Mouse (Mus musculus) midbrain, embryonic 12.5 days (tissue): ENCODE data around the gene Tac2. TPM values are rescaled to one million over a fixed set of nuclear protein-coding genes. Genes with fewer than 3 reads are reported as not detected.
A peak's percentile ranks its signal among the peaks of the same experiment; 100 is the strongest.
"Not testable (repeated sequence)": the region's sequence is repeated elsewhere in the genome, so short reads cannot be mapped to it uniquely, and the experiment has no call there.

ENCODE experiments used
- ATAC-seq: fragments of 200-750 bp; cut with Nextera tagmentation; 2 replicates; pipeline ENCODE4 v1.8.0; 2017; ENCODE audit warnings: low read depth, moderate TSS enrichment, moderate library complexity; ENCODE audit not compliant: low FRiP score
- H3K27ac ChIP-seq: fragments of 300-500 bp; sonication (generic); replicated peaks from 2 replicates; pipeline ENCODE4 v1.5.1; 2016; ENCODE audit warnings: mild to moderate bottlenecking
- H3K27me3 ChIP-seq: fragments of 300-500 bp; sonication (generic); 2 replicates; pipeline ENCODE4 v1.6.1; 2016; ENCODE audit warnings: mild to moderate bottlenecking
- H3K36me3 ChIP-seq: fragments of 300-500 bp; sonication (generic); 2 replicates; pipeline ENCODE4 v1.6.1; 2016
- H3K4me1 ChIP-seq: fragments of 300-500 bp; sonication (generic); 2 replicates; pipeline ENCODE4 v1.6.1; 2016
- H3K4me2 ChIP-seq: fragments of 300-500 bp; sonication (generic); replicated peaks from 2 replicates; pipeline ENCODE4 v1.6.1; 2016; ENCODE audit warnings: mild to moderate bottlenecking, moderate library complexity
- H3K4me3 ChIP-seq: fragments of 300-500 bp; sonication (generic); 2 replicates; pipeline ENCODE4 v1.5.1; 2016; ENCODE audit warnings: mild to moderate bottlenecking
- H3K9ac ChIP-seq: fragments of 300-500 bp; sonication (generic); replicated peaks from 2 replicates; pipeline ENCODE4 v1.6.1; 2016; ENCODE audit warnings: mild to moderate bottlenecking, moderate library complexity
- H3K9me3 ChIP-seq: fragments of 300-500 bp; sonication (generic); 2 replicates; pipeline ENCODE4 v1.6.1; 2016; ENCODE audit warnings: mild to moderate bottlenecking
- WGBS: fragments of 180-500 bp; shearing (Covaris S2); methylation state at CpG from one replicate; pipeline ENCODE4 v1.1.7; 2016; 5-methylcytosine and 5-hydroxymethylcytosine counted together
- polyA plus RNA-seq: library from polyadenylated mRNA; unstranded; fragments of >200 nt; fragmentation: Nextera tagmentation; extraction: Ambion mirVana; gene quantifications from 2 replicates; pipeline ENCODE4 v1.2.1, GENCODE M21; 2016

Gene Tac2
- polyA plus RNA-seq, 1 experiment from 2014 or later: not detected

- no peak for ATAC-seq
- Histone ChIP-seq H3K36me3 (peaks cover 61% of the 10 kb centered on the region), H3K9me3 (no peaks in the 10 kb centered on the region), H3K9ac (no peak overlapping the region), H3K4me2 (no peak overlapping the region), H3K4me3 (no peak overlapping the region), H3K27me3 (no peaks in the 10 kb centered on the region), H3K4me1 (peaks cover 8% of the 10 kb centered on the region; the same call in 1 of the 2 replicates), H3K27ac (no peak overlapping the region)
- WGBS: 95% methylated on average over 8 of the region's 8 CpGs
Measured at GRCm38 (mm10) chr10:127747254-127747653, 23.0 kb downstream of the Tac2 start.

- Histone ChIP-seq H3K27ac (no peak overlapping the region), H3K27me3 (no peaks in the 10 kb centered on the region), H3K9me3 (no peaks in the 10 kb centered on the region), H3K36me3 (peaks cover 43% of the 10 kb centered on the region), H3K4me3 (no peak overlapping the region), H3K9ac (no peak overlapping the region), H3K4me2 (no peak overlapping the region; the same call in 1 of the 2 replicates), H3K4me1 (peaks cover 8% of the 10 kb centered on the region; the same call in 1 of the 2 replicates)
- ATAC-seq: no peak
- WGBS: 11% methylated on average over 7 of the region's 8 CpGs
Measured at GRCm38 (mm10) chr10:127748847-127749612, 24.8 kb downstream of the Tac2 start.

GRCm38 (mm10) chr10:127750136-127750777, 26.0 kb downstream of the Tac2 start:
- H3K4me3 ChIP-seq: peak overlapping the region; percentile 27
- no peak overlapping the region for H3K9ac ChIP-seq

GRCm38 (mm10) chr10:127751548-127751947, 27.3 kb downstream of the Tac2 start, which contains the start of gene Gpr182:
TSS of gene Gpr182 (minus strand) at chr10:127751732.
- no peak within 1 kb of the TSS for H3K27ac ChIP-seq
- ATAC-seq: no peak

More at GRCm38 (mm10) chr10:127750136-127750777, 26.0 kb downstream of the Tac2 start:
- Histone ChIP-seq H3K4me1 (peaks cover 8% of the 10 kb centered on the region; the same call in 1 of the 2 replicates), H3K36me3 (peaks cover 31% of the 10 kb centered on the region), H3K9me3 (no peaks in the 10 kb centered on the region), H3K4me2 (peak overlapping the region; percentile 38), H3K27me3 (no peaks in the 10 kb centered on the region), H3K27ac (no peak overlapping the region)
- WGBS: 54% methylated on average over 24 of the region's 24 CpGs
- ATAC-seq: no peak

GRCm38 (mm10) chr10:127754566-127755166, 30.4 kb downstream of the Tac2 start:
- Histone ChIP-seq H3K4me2 (no peak overlapping the region), H3K9ac (no peak overlapping the region), H3K27ac (no peak overlapping the region), H3K9me3 (no peaks in the 10 kb centered on the region), H3K4me3 (no peak overlapping the region), H3K27me3 (no peaks in the 10 kb centered on the region), H3K36me3 (no peaks in the 10 kb centered on the region), H3K4me1 (0 out of 2 replicates have a peak, but pooled peaks cover under 1% of the 10 kb centered on the region)
- no peak for ATAC-seq
- 81% methylated on average over 6 of the region's 6 CpGs for WGBS

More at GRCm38 (mm10) chr10:127751548-127751947, 27.3 kb downstream of the Tac2 start, which contains the start of gene Gpr182:
- peaks cover 8% of the 10 kb centered on the region; the same call in 1 of the 2 replicates for H3K4me1 ChIP-seq
- peak within 1 kb of the TSS; percentile 38; the same call in 1 of the 2 replicates for H3K4me2 ChIP-seq
- 63% methylated on average over 8 of the region's 8 CpGs for WGBS
- peaks cover 18% of the 10 kb centered on the region for H3K36me3 ChIP-seq
- no peak within 1 kb of the TSS for H3K9ac ChIP-seq
- no peaks in the 10 kb centered on the region for H3K27me3 ChIP-seq
- no peak within 1 kb of the TSS; the same call in 1 of the 2 replicates for H3K4me3 ChIP-seq
- no peaks in the 10 kb centered on the region for H3K9me3 ChIP-seq

GRCm38 (mm10) chr10:127755246-127755645, 31.0 kb downstream of the Tac2 start:
- WGBS: 86% methylated on average over 3 of the region's 3 CpGs
- Histone ChIP-seq H3K27me3 (no peaks in the 10 kb centered on the region), H3K27ac (no peak overlapping the region), H3K36me3 (no peaks in the 10 kb centered on the region), H3K9ac (no peak overlapping the region), H3K4me3 (no peak overlapping the region), H3K4me1 (no peaks in the 10 kb centered on the region), H3K9me3 (no peaks in the 10 kb centered on the region), H3K4me2 (no peak overlapping the region)
- ATAC-seq: no peak

GRCm38 (mm10) chr10:127755770-127756468, 31.6 kb downstream of the Tac2 start:
- H3K9ac ChIP-seq: no peak overlapping the region
- no peak for ATAC-seq
- no peaks in the 10 kb centered on the region for H3K4me1 ChIP-seq
- no peaks in the 10 kb centered on the region for H3K9me3 ChIP-seq
- 45% methylated on average over 18 of the region's 18 CpGs for WGBS
- no peaks in the 10 kb centered on the region for H3K27me3 ChIP-seq
- H3K4me2 ChIP-seq: peak overlapping the region; percentile 32
- H3K4me3 ChIP-seq: 0 out of 2 replicates have a peak overlapping the region, but pooled peaks have one; percentile 12
- no peak overlapping the region for H3K27ac ChIP-seq
- H3K36me3 ChIP-seq: no peaks in the 10 kb centered on the region

GRCm38 (mm10) chr10:127759181-127760110, 35.2 kb downstream of the Tac2 start, which contains the start of the genes Rdh1 and Rdh16f1:
TSS of gene Rdh1 (plus strand) at chr10:127759721.
TSS of gene Rdh16f1 (plus strand) at chr10:127759787.
- no peak within 1 kb of the TSS for H3K4me3 ChIP-seq
- H3K27me3 ChIP-seq: no peaks in the 10 kb centered on the region
- no peak within 1 kb of the TSS for H3K9ac ChIP-seq
- ATAC-seq: no peak
- WGBS: 78% methylated on average over 9 of the region's 9 CpGs
- no peak within 1 kb of the TSS for H3K27ac ChIP-seq
- H3K9me3 ChIP-seq: no peaks in the 10 kb centered on the region
- H3K4me2 ChIP-seq: no peak within 1 kb of the TSS
- no peaks in the 10 kb centered on the region for H3K4me1 ChIP-seq
- H3K36me3 ChIP-seq: no peaks in the 10 kb centered on the region

GRCm38 (mm10) chr10:127762926-127763325, 38.6 kb downstream of the Tac2 start:
- H3K4me3 ChIP-seq, H3K36me3 ChIP-seq, H3K4me1 ChIP-seq, H3K27ac ChIP-seq, H3K9me3 ChIP-seq, H3K27me3 ChIP-seq, H3K9ac ChIP-seq, H3K4me2 ChIP-seq, ATAC-seq: not testable (repeated sequence)
- WGBS: 90% methylated on average over 10 of the region's 10 CpGs

- Histone ChIP-seq H3K27ac (no peak overlapping the region), H3K27me3 (no peaks in the 10 kb centered on the region), H3K4me2 (no peak overlapping the region), H3K4me1 (no peaks in the 10 kb centered on the region), H3K9ac (no peak overlapping the region), H3K36me3 (no peaks in the 10 kb centered on the region), H3K9me3 (no peaks in the 10 kb centered on the region), H3K4me3 (no peak overlapping the region)
- 76% methylated on average over 12 of the region's 12 CpGs for WGBS
- ATAC-seq: no peak
Measured at GRCm38 (mm10) chr10:127763914-127764680, 39.8 kb downstream of the Tac2 start.
